Mouse (Mus musculus): ENCODE data around the gene Epha1. TPM values are rescaled to one million over a fixed set of nuclear protein-coding genes. Genes with fewer than 3 reads are reported as not detected.

The Epha1 gene
- polyA plus RNA-seq, 1 experiment from 2014 or later, result 13.7 TPM

GRCm38 (mm10) chr6:42398285-42398684 is 25.2 kb upstream of the Epha1 start:
- H3K27me3 ChIP-seq (replicated peaks; ENCODE audit: control insufficient read depth, insufficient read depth, low read length), result no peaks in the 10 kb centered on the region
- 82% methylated on average over 3 of the region's 3 CpGs for WGBS
- H3K27ac ChIP-seq (ENCODE audit: low read depth, low read length), result no peak overlapping the region
- no peaks in the 10 kb centered on the region for H3K9me3 ChIP-seq (ENCODE audit: control insufficient read depth)
- no peak for TF ChIP-seq CTCF (IDR thresholded peaks at IDR 0.05; ENCODE audit: low read depth)
- no peak overlapping the region for H3K4me3 ChIP-seq (ENCODE audit: low read depth, low read length)
- H3K9ac ChIP-seq (ENCODE audit: low read depth, low read length), result no peak overlapping the region
- no peak for ATAC-seq
- H3K4me1 ChIP-seq (replicated peaks; ENCODE audit: control insufficient read depth, insufficient read depth, low read length), result no peaks in the 10 kb centered on the region
- no peaks in the 10 kb centered on the region for H3K36me3 ChIP-seq (ENCODE audit: control insufficient read depth, insufficient read depth)
- H3K4me2 ChIP-seq (replicated peaks; ENCODE audit: low read depth), result no peak overlapping the region

- ATAC-seq, result no peak
- no peak overlapping the region for H3K4me3 ChIP-seq (ENCODE audit: low read depth, low read length)
- 66% methylated on average over 3 of the region's 3 CpGs for WGBS
- no peak overlapping the region for H3K27ac ChIP-seq (ENCODE audit: low read depth, low read length)
- no peaks in the 10 kb centered on the region for H3K27me3 ChIP-seq (replicated peaks; ENCODE audit: control insufficient read depth, insufficient read depth, low read length)
- no peaks in the 10 kb centered on the region for H3K9me3 ChIP-seq (ENCODE audit: control insufficient read depth)
- H3K4me2 ChIP-seq (replicated peaks; ENCODE audit: low read depth), result no peak overlapping the region
- no peak overlapping the region for H3K9ac ChIP-seq (ENCODE audit: low read depth, low read length)
- no peaks in the 10 kb centered on the region for H3K4me1 ChIP-seq (replicated peaks; ENCODE audit: control insufficient read depth, insufficient read depth, low read length)
- no peaks in the 10 kb centered on the region for H3K36me3 ChIP-seq (ENCODE audit: control insufficient read depth, insufficient read depth)
- no peak for TF ChIP-seq CTCF (IDR thresholded peaks at IDR 0.05; ENCODE audit: low read depth)
Observed at GRCm38 (mm10) chr6:42397041-42397657, 24.1 kb upstream of the Epha1 start.

- no peak overlapping the region for H3K9ac ChIP-seq (ENCODE audit: low read depth, low read length)
- no peak for TF ChIP-seq CTCF (IDR thresholded peaks at IDR 0.05; ENCODE audit: low read depth)
- no peak overlapping the region for H3K4me2 ChIP-seq (replicated peaks; ENCODE audit: low read depth)
- H3K36me3 ChIP-seq (ENCODE audit: control insufficient read depth, insufficient read depth), result no peaks in the 10 kb centered on the region
- no peaks in the 10 kb centered on the region for H3K4me1 ChIP-seq (replicated peaks; ENCODE audit: control insufficient read depth, insufficient read depth, low read length)
- peak; percentile 57; the same call in 1 of the 2 replicates for ATAC-seq
- WGBS, result 51% methylated on average over 9 of the region's 9 CpGs
- no peaks in the 10 kb centered on the region for H3K9me3 ChIP-seq (ENCODE audit: control insufficient read depth)
- no peak overlapping the region for H3K4me3 ChIP-seq (ENCODE audit: low read depth, low read length)
- H3K27me3 ChIP-seq (replicated peaks; ENCODE audit: control insufficient read depth, insufficient read depth, low read length), result no peaks in the 10 kb centered on the region
- no peak overlapping the region for H3K27ac ChIP-seq (ENCODE audit: low read depth, low read length)
Observed at GRCm38 (mm10) chr6:42395960-42396809, 23.1 kb upstream of the Epha1 start.

- no peaks in the 10 kb centered on the region for H3K4me1 ChIP-seq (replicated peaks; ENCODE audit: control insufficient read depth, insufficient read depth, low read length)
- H3K27me3 ChIP-seq (replicated peaks; ENCODE audit: control insufficient read depth, insufficient read depth, low read length), result no peaks in the 10 kb centered on the region
- no peak for TF ChIP-seq CTCF (IDR thresholded peaks at IDR 0.05; ENCODE audit: low read depth)
- WGBS, result 25% methylated on average over 2 of the region's 2 CpGs
- no peak overlapping the region for H3K4me2 ChIP-seq (replicated peaks; ENCODE audit: low read depth)
- no peak overlapping the region for H3K4me3 ChIP-seq (ENCODE audit: low read depth, low read length)
- no peak for ATAC-seq
- H3K27ac ChIP-seq (ENCODE audit: low read depth, low read length), result no peak overlapping the region
- H3K9ac ChIP-seq (ENCODE audit: low read depth, low read length), result no peak overlapping the region
- H3K9me3 ChIP-seq (ENCODE audit: control insufficient read depth), result no peaks in the 10 kb centered on the region
- H3K36me3 ChIP-seq (ENCODE audit: control insufficient read depth, insufficient read depth), result no peaks in the 10 kb centered on the region
Observed at GRCm38 (mm10) chr6:42391796-42392330, 18.8 kb upstream of the Epha1 start.

- Histone ChIP-seq H3K4me1 (replicated peaks; ENCODE audit: control insufficient read depth, insufficient read depth, low read length) (no peaks in the 10 kb centered on the region), H3K4me2 (replicated peaks; ENCODE audit: low read depth) (no peak overlapping the region), H3K36me3 (ENCODE audit: control insufficient read depth, insufficient read depth) (no peaks in the 10 kb centered on the region), H3K9ac (ENCODE audit: low read depth, low read length) (no peak overlapping the region), H3K9me3 (ENCODE audit: control insufficient read depth) (no peaks in the 10 kb centered on the region), H3K27me3 (replicated peaks; ENCODE audit: control insufficient read depth, insufficient read depth, low read length) (no peaks in the 10 kb centered on the region), H3K4me3 (ENCODE audit: low read depth, low read length) (no peak overlapping the region), H3K27ac (ENCODE audit: low read depth, low read length) (no peak overlapping the region)
- no peak for ATAC-seq
- TF ChIP-seq CTCF (IDR thresholded peaks at IDR 0.05; ENCODE audit: low read depth), result no peak
- WGBS, result 89% methylated on average over 4 of the region's 4 CpGs
Observed at GRCm38 (mm10) chr6:42385635-42386034, 12.6 kb upstream of the Epha1 start.

GRCm38 (mm10) chr6:42383360-42383759 is 10.3 kb upstream of the Epha1 start:
- no peak overlapping the region for H3K9ac ChIP-seq (ENCODE audit: low read depth, low read length)
- ATAC-seq, result no peak
- 93% methylated on average over 5 of the region's 5 CpGs for WGBS

More at GRCm38 (mm10) chr6:42383360-42383759, 10.3 kb upstream of the Epha1 start:
- no peak overlapping the region for H3K4me2 ChIP-seq (replicated peaks; ENCODE audit: low read depth)
- no peaks in the 10 kb centered on the region for H3K27me3 ChIP-seq (replicated peaks; ENCODE audit: control insufficient read depth, insufficient read depth, low read length)
- no peak for TF ChIP-seq CTCF (IDR thresholded peaks at IDR 0.05; ENCODE audit: low read depth)
- H3K9me3 ChIP-seq (ENCODE audit: control insufficient read depth), result no peaks in the 10 kb centered on the region
- no peak overlapping the region for H3K27ac ChIP-seq (ENCODE audit: low read depth, low read length)
- no peaks in the 10 kb centered on the region for H3K36me3 ChIP-seq (ENCODE audit: control insufficient read depth, insufficient read depth)
- H3K4me3 ChIP-seq (ENCODE audit: low read depth, low read length), result no peak overlapping the region
- H3K4me1 ChIP-seq (replicated peaks; ENCODE audit: control insufficient read depth, insufficient read depth, low read length), result no peaks in the 10 kb centered on the region
